Mouse (Mus musculus) hindbrain, embryonic 10.5 days (tissue): ENCODE measurements around the gene Cmtm2a. TPM values are rescaled to one million over a fixed set of nuclear protein-coding genes. Genes with fewer than 3 reads are reported as not detected.

Experiments
- DNase-seq: peaks from one replicate; pipeline ENCODE4 v3.0.0-alpha.2; 2017; ENCODE audit warnings: low spot score
- H3K27ac ChIP-seq: fragments of 300-500 bp; sonication (generic); 2 replicates; pipeline ENCODE4 v1.5.1; 2016; ENCODE audit warnings: mild to moderate bottlenecking, moderate library complexity
- H3K27me3 ChIP-seq: fragments of 300-500 bp; sonication (generic); 2 replicates; pipeline ENCODE4 v1.6.1; 2016; ENCODE audit warnings: mild to moderate bottlenecking; ENCODE audit not compliant: poor library complexity, insufficient read depth, severe bottlenecking
- H3K36me3 ChIP-seq: fragments of 300-500 bp; sonication (generic); 2 replicates; pipeline ENCODE4 v1.6.1; 2016; ENCODE audit warnings: mild to moderate bottlenecking, moderate library complexity
- H3K4me1 ChIP-seq: fragments of 300-500 bp; sonication (generic); replicated peaks from 2 replicates; pipeline ENCODE4 v1.6.1; 2016; ENCODE audit warnings: mild to moderate bottlenecking
- H3K4me3 ChIP-seq: fragments of 300-500 bp; sonication (generic); 2 replicates; pipeline ENCODE4 v1.5.1; 2016; ENCODE audit warnings: mild to moderate bottlenecking, moderate library complexity
- H3K9me3 ChIP-seq: fragments of 300-500 bp; sonication (generic); 2 replicates; pipeline ENCODE4 v1.6.1; 2016; ENCODE audit warnings: mild to moderate bottlenecking, moderate library complexity
- WGBS: fragments of 180-500 bp; shearing (Covaris S2); methylation state at CpG from one replicate; pipeline ENCODE4 v1.1.7; 2016; 5-methylcytosine and 5-hydroxymethylcytosine counted together
- polyA plus RNA-seq: library from polyadenylated mRNA; unstranded; fragments of >200 nt; fragmentation: Nextera tagmentation; extraction: Ambion mirVana; gene quantifications from 2 replicates; pipeline ENCODE4 v1.2.1, GENCODE M21; 2016

Gene Cmtm2a
- polyA plus RNA-seq, 1 experiment from 2014 or later, result not detected

- Histone ChIP-seq H3K4me1 (no peaks in the 10 kb centered on the region), H3K4me3 (no peak overlapping the region), H3K27ac (no peak overlapping the region), H3K36me3 (peaks cover 97% of the 10 kb centered on the region), H3K9me3 (no peaks in the 10 kb centered on the region), H3K27me3 (no peaks in the 10 kb centered on the region)
- no peak for DNase-seq
- WGBS, result 94% methylated on average over 5 of the region's 5 CpGs
These were observed 60.1 kb downstream of the Cmtm2a start for GRCm38 (mm10) chr8:104232919-104233318.

- DNase-seq, result no peak
- Histone ChIP-seq H3K36me3 (peaks cover 97% of the 10 kb centered on the region), H3K9me3 (no peaks in the 10 kb centered on the region), H3K4me3 (no peak overlapping the region), H3K27ac (no peak overlapping the region), H3K27me3 (no peaks in the 10 kb centered on the region), H3K4me1 (no peaks in the 10 kb centered on the region)
- WGBS, result 92% methylated on average over 4 of the region's 4 CpGs
These were observed 60.9 kb downstream of the Cmtm2a start for GRCm38 (mm10) chr8:104232039-104232438.

Other genes with a start within 250 kb of the Cmtm2a start
- 13.2 and 14.6 TPM in 2 replicates for gene Cdh5, start 191.6 kb downstream of the Cmtm2a start, polyA plus RNA-seq
- gene Bean1, start 122.7 kb downstream of the Cmtm2a start, polyA plus RNA-seq, result 0.15 and 0.85 TPM in 2 replicates
- gene Tk2, start 44.6 kb downstream of the Cmtm2a start, polyA plus RNA-seq, result 28.3 and 31.7 TPM in 2 replicates
- 35.8 and 36.7 TPM in 2 replicates for gene Cklf, start 42.3 kb downstream of the Cmtm2a start, polyA plus RNA-seq
- not detected in 2 replicates for gene Gm45711, start 16.9 kb upstream of the Cmtm2a start, polyA plus RNA-seq
- gene Cmtm1, start 17.0 kb upstream of the Cmtm2a start, polyA plus RNA-seq, result not detected in 2 replicates
- not detected in 2 replicates for gene Gm11020, start 28.4 kb upstream of the Cmtm2a start, polyA plus RNA-seq
- not detected in 2 replicates for gene Cmtm2b, start 29.0 kb upstream of the Cmtm2a start, polyA plus RNA-seq
- 76.5 and 83.1 TPM in 2 replicates for gene Cmtm3, start 46.2 kb upstream of the Cmtm2a start, polyA plus RNA-seq
- 1.9 TPM in 2 replicates for gene Cmtm4, start 102.6 kb upstream of the Cmtm2a start, polyA plus RNA-seq
- 80.8 and 81.0 TPM in 2 replicates for gene Dync1li2, start 149.9 kb upstream of the Cmtm2a start, polyA plus RNA-seq
- 0.12 and 0.29 TPM in 2 replicates for gene Terb1, start 216.7 kb upstream of the Cmtm2a start, polyA plus RNA-seq
- 121 and 126 TPM in 2 replicates for gene Nae1, start 241.5 kb upstream of the Cmtm2a start, polyA plus RNA-seq
- gene Car7, start 241.5 kb upstream of the Cmtm2a start, polyA plus RNA-seq, result 0.90 and 1.4 TPM in 2 replicates